24 mouse cellular contexts compared by ENCODE assay signal in the genomic region with DNA sequence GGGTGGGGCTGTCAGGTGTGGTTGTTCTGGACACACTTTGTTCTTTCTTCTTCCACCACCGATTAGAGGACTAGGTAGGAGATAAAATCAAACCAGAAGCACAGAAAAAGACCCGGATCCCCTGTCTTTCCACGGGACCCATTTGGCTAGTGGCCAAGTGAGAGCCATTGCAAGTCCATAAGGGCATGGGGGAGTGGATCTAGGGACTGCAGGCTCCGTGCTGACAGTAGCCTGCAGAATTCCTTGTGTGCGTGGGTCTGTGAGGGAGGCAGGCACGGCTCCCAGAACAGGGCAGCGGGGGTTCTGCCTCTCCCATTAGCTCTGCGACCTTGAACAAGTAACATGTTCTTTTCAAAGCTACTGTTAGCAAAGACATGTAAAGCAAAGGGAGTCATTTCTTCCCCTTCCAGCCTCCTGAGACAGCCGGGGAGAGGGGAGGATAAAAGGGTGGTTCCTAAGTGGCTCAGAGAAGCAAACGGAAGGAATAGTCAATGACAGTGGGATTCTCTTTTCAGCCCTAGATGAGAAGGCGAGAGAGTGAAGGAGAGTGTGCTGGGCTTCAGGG. TPM values are rescaled to one million over a fixed set of nuclear protein-coding genes. Genes with fewer than 3 reads are reported as not detected.
A peak's percentile ranks its signal among the peaks of the same experiment; 100 is the strongest.
DNase-seq lines count a peak whose midpoint lies in the region; ATAC-seq and TF ChIP-seq lines count a peak whose summit lies in the region.
"Had no signal": no experiment of that assay in that cellular context is flagged by ENCODE, and none has a peak within 500 bp of the region (broad histone marks: within the 10 kb centered on the region; RNA-seq: fewer than 3 reads in every experiment).

No protein-coding gene starts in this region.

- no peak for TF ChIP-seq CTCF in forebrain, postnatal 0 days (IDR thresholded peaks at IDR 0.05; ENCODE audit: low read depth)

- no peak overlapping the region for H3K4me3 ChIP-seq in forebrain, embryonic 11.5 days (ENCODE audit: low read depth, low read length)
- no peak overlapping the region for H3K4me3 ChIP-seq in forebrain, postnatal 0 days (ENCODE audit: low read depth, low read length)
- no peak overlapping the region for H3K4me3 ChIP-seq in kidney, embryonic 16.5 days (ENCODE audit: low read length)
- H3K4me3 ChIP-seq: embryonic facial prominence, embryonic 15.5 days; forebrain, embryonic 13.5 days; heart, embryonic 15.5 days; neural tube, embryonic 13.5 days had no signal

- WGBS in forebrain, embryonic 11.5 days, result 63% methylated on average over 11 of the region's 11 CpGs
- WGBS in forebrain, postnatal 0 days, result 32% methylated on average over 11 of the region's 11 CpGs
- WGBS in kidney, embryonic 16.5 days, result 13% methylated on average over 11 of the region's 11 CpGs

- peaks cover 8% of the 10 kb centered on the region; the same call in 1 of the 2 replicates for H3K4me1 ChIP-seq in forebrain, embryonic 11.5 days (replicated peaks; ENCODE audit: control insufficient read depth, insufficient read depth, low read length)
- H3K4me1 ChIP-seq in forebrain, postnatal 0 days (ENCODE audit: insufficient read depth), result no peaks in the 10 kb centered on the region
- H3K4me1 ChIP-seq in kidney, embryonic 16.5 days (ENCODE audit: insufficient read depth, low read length), result peaks cover 7% of the 10 kb centered on the region; the same call in 1 of the 2 replicates
- H3K4me1 ChIP-seq: heart, embryonic 15.5 days had no signal

- no peak for ATAC-seq in forebrain, embryonic 11.5 days (replicated peaks; ENCODE audit: low FRiP score)
- ATAC-seq in forebrain, postnatal 0 days, result no peak
- ATAC-seq in kidney, embryonic 16.5 days (ENCODE audit: low FRiP score, low TSS enrichment), result no peak
- ATAC-seq: activated CD4-positive, CD25-positive, alpha-beta regulatory T cell, adult 4 months; forebrain, embryonic 13.5 days; intestine, postnatal 0 days had no signal

- H3K36me3 ChIP-seq in forebrain, embryonic 11.5 days (ENCODE audit: control insufficient read depth, insufficient read depth, low read length), result no peaks in the 10 kb centered on the region
- no peaks in the 10 kb centered on the region for H3K36me3 ChIP-seq in forebrain, postnatal 0 days (ENCODE audit: insufficient read depth)
- no peaks in the 10 kb centered on the region for H3K36me3 ChIP-seq in kidney, embryonic 16.5 days (ENCODE audit: insufficient read depth, low read length)
- H3K36me3 ChIP-seq: embryonic facial prominence, embryonic 15.5 days; heart, embryonic 15.5 days; neural tube, embryonic 13.5 days had no signal

- no peak overlapping the region for H3K4me2 ChIP-seq in forebrain, embryonic 11.5 days (ENCODE audit: low read depth, low read length, severe bottlenecking)
- no peak overlapping the region for H3K4me2 ChIP-seq in forebrain, postnatal 0 days (ENCODE audit: low read depth)
- 0 out of 2 replicates have a peak overlapping the region, but pooled peaks have one; percentile 3 for H3K4me2 ChIP-seq in kidney, embryonic 16.5 days (replicated peaks; ENCODE audit: low read depth, low read length)
- H3K4me2 ChIP-seq: embryonic facial prominence, embryonic 15.5 days; forebrain, embryonic 13.5 days; heart, embryonic 15.5 days; midbrain, embryonic 11.5 days; neural tube, embryonic 13.5 days had no signal

- H3K27ac ChIP-seq in forebrain, embryonic 11.5 days (ENCODE audit: low read depth, low read length), result no peak overlapping the region
- H3K27ac ChIP-seq in forebrain, postnatal 0 days (ENCODE audit: low read depth, low read length), result no peak overlapping the region
- H3K27ac ChIP-seq in kidney, embryonic 16.5 days (ENCODE audit: low read length), result no peak overlapping the region
- H3K27ac ChIP-seq: embryonic facial prominence, embryonic 15.5 days; forebrain, embryonic 13.5 days; heart, embryonic 15.5 days; neural tube, embryonic 13.5 days had no signal

- no peaks in the 10 kb centered on the region for H3K9me3 ChIP-seq in forebrain, embryonic 11.5 days (ENCODE audit: control insufficient read depth, low read length)
- no peaks in the 10 kb centered on the region for H3K9me3 ChIP-seq in forebrain, postnatal 0 days (ENCODE audit: low read length)
- no peaks in the 10 kb centered on the region for H3K9me3 ChIP-seq in kidney, embryonic 16.5 days (ENCODE audit: low read length)
- H3K9me3 ChIP-seq: embryonic facial prominence, embryonic 15.5 days; forebrain, embryonic 13.5 days; heart, embryonic 15.5 days; neural tube, embryonic 13.5 days had no signal

- H3K9ac ChIP-seq in forebrain, embryonic 11.5 days (ENCODE audit: low read length), result peak overlapping the region; percentile 14; the same call in 1 of the 2 replicates
- no peak overlapping the region for H3K9ac ChIP-seq in forebrain, postnatal 0 days
- 0 out of 2 replicates have a peak overlapping the region, but pooled peaks have one; percentile 9 for H3K9ac ChIP-seq in kidney, embryonic 16.5 days (replicated peaks; ENCODE audit: low read length)
- H3K9ac ChIP-seq: embryonic facial prominence, embryonic 15.5 days; forebrain, embryonic 13.5 days; heart, embryonic 15.5 days; neural tube, embryonic 13.5 days had no signal

- H3K27me3 ChIP-seq in forebrain, embryonic 11.5 days (ENCODE audit: control insufficient read depth, insufficient read depth, low read length), result no peaks in the 10 kb centered on the region
- no peaks in the 10 kb centered on the region for H3K27me3 ChIP-seq in forebrain, postnatal 0 days (ENCODE audit: insufficient read depth, low read length)
- H3K27me3 ChIP-seq in kidney, embryonic 16.5 days (ENCODE audit: insufficient read depth, low read length), result peaks cover 23% of the 10 kb centered on the region
- H3K27me3 ChIP-seq: CH12.LX; forebrain, embryonic 13.5 days had no signal

- no peak for DNase-seq in forebrain, embryonic 11.5 days (ENCODE audit: low spot score)
- no peak for DNase-seq in forebrain, postnatal 0 days
- DNase-seq in kidney, adult 11 months, result no peak
- DNase-seq in ovary, postnatal 36 days (ENCODE audit: low spot score), result peak; percentile 21
- no peak for DNase-seq in ovary, postnatal 14 days (ENCODE audit: low spot score)
- no peak for DNase-seq in adrenal gland, postnatal 4 days (ENCODE audit: low spot score in 2 of 2)
- DNase-seq in right cerebral cortex, postnatal 36 days (ENCODE audit: low spot score in 2 of 2), result no peak
- DNase-seq: adrenal gland, postnatal 25 days; cerebellum, adult 8-10 months; layer of hippocampus, adult 9-11 months; liver; lung, adult 18-20 months; lung, postnatal 4 days; thymus, adult 18-20 months had no signal

RNA-seq across cellular contexts. Expression of gene Sox9, which starts 9.2 kb away (rescaled TPM):
- polyA plus RNA-seq in forebrain, embryonic 11.5 days (2014; fragmentation: Nextera tagmentation; extraction: Ambion mirVana), result 165 and 180 TPM in 2 replicates
- total RNA-seq in forebrain, postnatal 0 days (2014; rRNA removed), result 5.8 and 6.1 TPM in 2 replicates
- 29.8 and 46.6 TPM in 2 replicates for polyA plus RNA-seq in forebrain, postnatal 0 days (2015; fragmentation: Nextera tagmentation; extraction: Ambion mirVana)
- polyA plus RNA-seq in kidney, embryonic 16.5 days (2015; fragmentation: Nextera tagmentation; extraction: Ambion mirVana), result 28.0 and 31.9 TPM in 2 replicates
- 1 to 10 TPM; 2.4 to 4.8 TPM for total RNA-seq in adrenal gland, postnatal 4 days (2021)
- total RNA-seq: CH12.LX; granulocyte monocyte progenitor cell, adult 5-6 weeks had no signal
- polyA plus RNA-seq: activated CD4-positive, CD25-positive, alpha-beta regulatory T cell, adult 4 months had no signal
